Mouse (Mus musculus) limb, embryonic 11.5 days (tissue): ENCODE data around the gene Klhl21. TPM values are rescaled to one million over a fixed set of nuclear protein-coding genes. Genes with fewer than 3 reads are reported as not detected.
A peak's percentile ranks its signal among the peaks of the same experiment; 100 is the strongest.
"Not testable (repeated sequence)": the region's sequence is repeated elsewhere in the genome, so short reads cannot be mapped to it uniquely, and the experiment has no call there.

ENCODE experiments used
- ATAC-seq: fragments of 200-750 bp; cut with Nextera tagmentation; 2 replicates; pipeline ENCODE4 v1.8.0; 2017; ENCODE audit warnings: low read depth; ENCODE audit not compliant: insufficient number of reproducible peaks, low FRiP score, low TSS enrichment
- DNase-seq: peaks from one replicate; pipeline ENCODE4 v3.0.0-alpha.2; 2015; ENCODE audit warnings: low spot score
- H3K27ac ChIP-seq: fragments of 300-500 bp; sonication (generic); replicated peaks from 2 replicates; pipeline ENCODE4 v1.5.1; 2014; ENCODE audit warnings: low read depth, mild to moderate bottlenecking, low read length
- H3K27me3 ChIP-seq: fragments of 300-500 bp; sonication (generic); 2 replicates; pipeline ENCODE4 v1.6.1; 2014; ENCODE audit warnings: mild to moderate bottlenecking, low read length, mixed read lengths; ENCODE audit not compliant: control insufficient read depth, insufficient read depth
- H3K36me3 ChIP-seq: fragments of 300-500 bp; sonication (generic); 2 replicates; pipeline ENCODE4 v1.6.1; 2014; ENCODE audit warnings: mild to moderate bottlenecking, low read length, moderate library complexity, mixed read lengths; ENCODE audit not compliant: control insufficient read depth, insufficient read depth
- H3K4me1 ChIP-seq: fragments of 300-500 bp; sonication (generic); 2 replicates; pipeline ENCODE4 v1.6.1; 2014; ENCODE audit warnings: low read length, mixed read lengths; ENCODE audit not compliant: control insufficient read depth, insufficient read depth
- H3K4me2 ChIP-seq: fragments of 300-500 bp; sonication (generic); 2 replicates; pipeline ENCODE4 v1.6.1; 2014; ENCODE audit warnings: low read depth, mild to moderate bottlenecking, moderate library complexity; ENCODE audit not compliant: severe bottlenecking
- H3K4me3 ChIP-seq: fragments of 300-500 bp; sonication (generic); 2 replicates; pipeline ENCODE4 v1.5.1; 2014; ENCODE audit warnings: low read depth, low read length
- H3K9ac ChIP-seq: fragments of 300-500 bp; sonication (generic); 2 replicates; pipeline ENCODE4 v1.6.1; 2014; ENCODE audit warnings: mild to moderate bottlenecking, low read length
- H3K9me3 ChIP-seq: fragments of 300-500 bp; sonication (generic); 2 replicates; pipeline ENCODE4 v1.6.1; 2016; ENCODE audit warnings: low read length; ENCODE audit not compliant: control insufficient read depth
- WGBS: fragments of 180-500 bp; shearing (Covaris S2); extraction: QIAGEN DNeasy Blood & Tissue Kit; methylation state at CpG from one replicate; pipeline ENCODE4 v1.1.7; 2014; 5-methylcytosine and 5-hydroxymethylcytosine counted together
- polyA plus RNA-seq: library from polyadenylated mRNA; unstranded; fragments of >200 nt; fragmentation: Nextera tagmentation; extraction: Ambion mirVana; gene quantifications from 2 replicates; pipeline ENCODE4 v1.2.1, GENCODE M21; 2014

Klhl21 gene
- polyA plus RNA-seq, 1 experiment from 2014 or later: 4.7 TPM

- 76% methylated on average over 4 of the region's 4 CpGs for WGBS
- Histone ChIP-seq H3K4me1 (peaks cover 27% of the 10 kb centered on the region), H3K9ac (no peak overlapping the region), H3K4me2 (no peak overlapping the region), H3K4me3 (no peak overlapping the region), H3K27ac (no peak overlapping the region), H3K36me3 (no peaks in the 10 kb centered on the region), H3K9me3 (no peaks in the 10 kb centered on the region), H3K27me3 (no peaks in the 10 kb centered on the region)
- ATAC-seq (no peak), DNase-seq (no peak)
Measured at GRCm38 (mm10) chr4:152029997-152030396, 21.4 kb downstream of the Klhl21 start.

DNA sequence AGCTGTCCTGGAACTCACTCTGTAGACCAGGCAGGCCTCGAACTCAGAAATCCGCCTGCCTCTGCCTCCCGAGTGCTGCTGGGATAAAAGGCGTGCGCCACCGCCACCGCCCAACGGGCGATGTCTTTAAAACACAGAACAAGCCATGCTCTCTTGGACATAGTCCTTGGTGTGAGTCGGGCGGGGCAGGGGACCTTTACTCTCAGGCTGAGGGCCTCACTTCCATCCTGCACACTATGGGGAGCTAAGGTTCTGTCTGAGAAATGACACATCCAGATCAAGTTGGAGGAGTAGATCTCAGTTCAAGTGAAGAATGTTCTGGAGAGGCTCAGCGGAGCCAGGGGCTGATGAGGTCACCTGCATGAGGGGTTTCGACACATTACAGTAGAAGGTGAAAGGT, 24.3 kb downstream of the Klhl21 start:
- Histone ChIP-seq H3K4me3 (no peak overlapping the region), H3K4me2 (no peak overlapping the region), H3K4me1 (peaks cover 9% of the 10 kb centered on the region), H3K36me3 (no peaks in the 10 kb centered on the region), H3K9me3 (no peaks in the 10 kb centered on the region), H3K27me3 (no peaks in the 10 kb centered on the region), H3K9ac (no peak overlapping the region), H3K27ac (no peak overlapping the region)
- 90% methylated on average over 13 of the region's 13 CpGs for WGBS
- DNase-seq: no peak
- ATAC-seq: no peak

- H3K36me3 ChIP-seq, H3K4me2 ChIP-seq, H3K27me3 ChIP-seq, DNase-seq, H3K9ac ChIP-seq, ATAC-seq, H3K27ac ChIP-seq, H3K4me3 ChIP-seq, H3K4me1 ChIP-seq, H3K9me3 ChIP-seq: not testable (repeated sequence)
- 88% methylated on average over 6 of the region's 6 CpGs for WGBS
Measured at GRCm38 (mm10) chr4:152036464-152036863, 27.9 kb downstream of the Klhl21 start.

- ATAC-seq: no peak
Measured at GRCm38 (mm10) chr4:152038225-152038984, 29.8 kb downstream of the Klhl21 start, which contains the start of gene Tas1r1. Gene Tas1r1 (minus strand): TSS chr4:152038568.

DNA sequence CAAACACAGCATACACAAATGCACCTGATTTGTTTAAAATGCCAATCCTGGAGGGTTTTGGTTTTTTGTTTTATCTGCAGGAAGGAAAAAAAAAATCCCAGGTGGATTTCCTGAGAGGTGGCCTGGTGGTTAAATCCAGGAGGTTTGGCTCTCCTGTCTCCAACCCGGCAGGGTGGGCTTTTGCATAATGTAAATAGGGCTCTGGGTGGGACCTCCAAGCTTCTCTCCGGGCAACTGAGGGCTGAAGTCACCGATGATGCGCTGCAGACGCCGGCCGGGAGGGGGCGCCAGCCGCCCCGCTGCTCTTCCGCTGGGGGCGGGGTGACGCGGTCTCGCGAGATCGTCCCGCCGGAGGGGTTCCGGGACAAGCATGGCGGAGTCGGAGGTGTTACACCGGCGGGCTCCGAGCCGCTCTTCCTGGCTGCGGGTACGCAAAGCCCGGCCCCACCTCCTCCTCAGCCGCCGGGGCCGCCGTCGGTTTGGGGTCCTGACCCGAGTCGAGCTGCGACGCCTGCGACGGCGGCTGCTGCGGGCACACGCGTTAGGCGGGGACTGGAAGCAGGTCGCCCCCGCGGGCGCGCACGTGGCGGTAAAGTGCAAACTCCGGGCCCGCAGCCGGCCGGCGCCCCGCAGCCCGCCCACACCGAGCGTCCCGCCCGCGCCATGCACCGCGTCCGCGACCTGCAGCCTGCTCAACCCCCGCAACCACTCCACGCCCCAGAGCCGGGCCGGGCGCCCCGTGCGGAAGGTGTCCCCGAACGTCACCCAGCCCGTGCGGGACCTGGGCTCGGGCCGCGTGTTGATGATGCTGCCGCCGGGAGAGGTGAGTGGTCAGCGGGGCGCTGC, 30.6 kb downstream of the Klhl21 start, which contains the start of gene Nol9:
Nol9 (plus strand) TSS at position 337 of the 846 bp plus-strand sequence.
- under 1% methylated on average over 76 of the region's 86 CpGs for WGBS
- peak within 1 kb of the TSS; percentile 61 for H3K4me2 ChIP-seq
- H3K36me3 ChIP-seq: peaks cover 17% of the 10 kb centered on the region
- no peak within 1 kb of the TSS for H3K27ac ChIP-seq
- H3K9me3 ChIP-seq: no peaks in the 10 kb centered on the region
- peaks cover 7% of the 10 kb centered on the region for H3K4me1 ChIP-seq
- DNase-seq (peak; percentile 97), ATAC-seq (peak; percentile 83)
- H3K4me3 ChIP-seq: peak within 1 kb of the TSS; percentile 66
- H3K9ac ChIP-seq: peak within 1 kb of the TSS; percentile 76
- no peaks in the 10 kb centered on the region for H3K27me3 ChIP-seq

More at GRCm38 (mm10) chr4:152038225-152038984, 29.8 kb downstream of the Klhl21 start, which contains the start of gene Tas1r1:
- H3K27me3 ChIP-seq: no peaks in the 10 kb centered on the region
- peaks cover 7% of the 10 kb centered on the region for H3K4me1 ChIP-seq
- peak within 1 kb of the TSS; percentile 66 for H3K4me3 ChIP-seq
- WGBS: 49% methylated on average over 10 of the region's 10 CpGs
- peaks cover 11% of the 10 kb centered on the region for H3K36me3 ChIP-seq
- H3K4me2 ChIP-seq: peak within 1 kb of the TSS; percentile 61
- peak within 1 kb of the TSS; percentile 76 for H3K9ac ChIP-seq
- H3K9me3 ChIP-seq: no peaks in the 10 kb centered on the region
- DNase-seq: no peak
- no peak within 1 kb of the TSS for H3K27ac ChIP-seq

DNA sequence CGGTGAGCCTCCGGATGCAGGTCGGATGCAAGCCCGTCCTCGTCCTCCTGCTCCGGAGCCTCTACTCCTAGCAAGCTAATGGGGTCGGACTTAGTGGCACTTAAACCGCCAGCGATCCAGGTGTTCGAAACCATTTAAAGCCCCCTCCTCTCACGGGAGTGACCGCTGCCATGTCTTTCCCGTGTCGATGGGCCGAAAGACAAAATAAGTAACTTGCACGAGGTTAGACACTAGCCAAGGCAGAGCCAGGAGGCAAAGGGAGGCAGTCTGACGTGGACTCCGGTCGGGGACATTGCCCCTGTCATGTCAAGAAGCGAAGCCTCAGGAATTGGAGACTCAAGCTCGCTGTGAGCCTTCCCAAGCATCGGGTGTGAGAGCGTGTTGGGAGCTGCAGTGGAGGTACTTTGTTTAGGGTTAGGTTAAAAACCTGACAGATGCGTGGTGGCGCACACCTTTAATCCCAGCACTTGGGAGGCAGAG, 31.3 kb downstream of the Klhl21 start:
- H3K4me3 ChIP-seq: peak overlapping the region; percentile 66
- ATAC-seq (no peak), DNase-seq (no peak)
- peak overlapping the region; percentile 61 for H3K4me2 ChIP-seq
- H3K27ac ChIP-seq: no peak overlapping the region
- H3K9ac ChIP-seq: peak overlapping the region; percentile 76
- WGBS: 5% methylated on average over 25 of the region's 25 CpGs
- H3K27me3 ChIP-seq: no peaks in the 10 kb centered on the region
- peaks cover 7% of the 10 kb centered on the region for H3K4me1 ChIP-seq
- H3K9me3 ChIP-seq: no peaks in the 10 kb centered on the region
- H3K36me3 ChIP-seq: peaks cover 21% of the 10 kb centered on the region

- H3K27me3 ChIP-seq: no peaks in the 10 kb centered on the region
- H3K36me3 ChIP-seq: peaks cover 35% of the 10 kb centered on the region
- peaks cover 7% of the 10 kb centered on the region for H3K4me1 ChIP-seq
- no peak overlapping the region for H3K9ac ChIP-seq
- no peaks in the 10 kb centered on the region for H3K9me3 ChIP-seq
- no peak overlapping the region for H3K4me3 ChIP-seq
- 96% methylated on average over 22 of the region's 22 CpGs for WGBS
- H3K4me2 ChIP-seq: no peak overlapping the region
- DNase-seq (no peak), ATAC-seq (no peak)
- no peak overlapping the region for H3K27ac ChIP-seq
Measured at GRCm38 (mm10) chr4:152041924-152042641, 33.5 kb downstream of the Klhl21 start.

GRCm38 (mm10) chr4:152043171-152043570, 34.6 kb downstream of the Klhl21 start:
- no peak overlapping the region for H3K27ac ChIP-seq
- DNase-seq: no peak
- no peaks in the 10 kb centered on the region for H3K9me3 ChIP-seq
- ATAC-seq: no peak
- no peak overlapping the region for H3K9ac ChIP-seq
- peaks cover 7% of the 10 kb centered on the region for H3K4me1 ChIP-seq
- 91% methylated on average over 3 of the region's 3 CpGs for WGBS
- H3K4me3 ChIP-seq: no peak overlapping the region
- no peak overlapping the region for H3K4me2 ChIP-seq
- H3K27me3 ChIP-seq: no peaks in the 10 kb centered on the region
- H3K36me3 ChIP-seq: peaks cover 39% of the 10 kb centered on the region
